Mouse (Mus musculus) erythroid progenitor cell, adult 5-6 weeks (primary cell): Measurements from ENCODE around the gene Gm26727. TPM values are rescaled to one million over a fixed set of nuclear protein-coding genes. Genes with fewer than 3 reads are reported as not detected.
"Not testable (repeated sequence)": the region's sequence is repeated elsewhere in the genome, so short reads cannot be mapped to it uniquely, and the experiment has no call there.

ENCODE experiments used
- ATAC-seq: replicated peaks from 2 replicates; pipeline ENCODE4 v1.8.0; 2016; ENCODE audit warnings: moderate number of reproducible peaks, mild to moderate bottlenecking, moderate TSS enrichment, inconsistent platforms; ENCODE audit not compliant: poor library complexity, low FRiP score, severe bottlenecking
- total RNA-seq, 2 experiments: library from RNA; stranded (forward) in 1 of 2; stranded (reverse) in 1 of 2; fragments of 150-400 nt in 1 of 2; fragments of 186-747, 209-891 nt in 1 of 2; gene quantifications; 2 replicates each; pipeline versions ENCODE4 v1.2.3 to v1.2.4; 2015 to 2017; ENCODE audit warnings: low replicate concordance in 2 of 2

Gene Gm26727
- total RNA-seq (2015; ENCODE audit: low replicate concordance) (not detected in 2 replicates), total RNA-seq (2017; ENCODE audit: low replicate concordance) (not detected in 2 replicates)

DNA sequence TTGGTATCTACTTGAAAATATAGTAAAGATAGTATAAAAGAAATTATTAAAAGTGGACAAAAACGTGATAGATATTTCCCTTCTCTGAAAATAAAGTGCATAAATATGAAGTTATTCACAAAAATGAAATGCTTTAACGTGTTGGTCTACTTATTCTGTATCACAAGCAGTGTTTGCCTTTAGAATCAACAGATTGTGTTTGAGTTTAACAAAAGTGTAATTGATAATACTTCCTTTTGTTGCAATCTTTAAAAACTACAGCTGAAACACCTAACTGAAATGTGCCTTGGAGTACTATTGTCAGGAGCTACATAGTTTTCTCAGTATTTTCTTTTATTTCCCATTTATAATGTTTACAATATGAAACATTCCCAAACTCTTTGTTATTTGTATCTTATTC lies at the start of gene Gm26727:
Gene Gm26727, minus strand, starts transcription at position 101 of the 400 bp plus-strand sequence.
- no peak for ATAC-seq

DNA sequence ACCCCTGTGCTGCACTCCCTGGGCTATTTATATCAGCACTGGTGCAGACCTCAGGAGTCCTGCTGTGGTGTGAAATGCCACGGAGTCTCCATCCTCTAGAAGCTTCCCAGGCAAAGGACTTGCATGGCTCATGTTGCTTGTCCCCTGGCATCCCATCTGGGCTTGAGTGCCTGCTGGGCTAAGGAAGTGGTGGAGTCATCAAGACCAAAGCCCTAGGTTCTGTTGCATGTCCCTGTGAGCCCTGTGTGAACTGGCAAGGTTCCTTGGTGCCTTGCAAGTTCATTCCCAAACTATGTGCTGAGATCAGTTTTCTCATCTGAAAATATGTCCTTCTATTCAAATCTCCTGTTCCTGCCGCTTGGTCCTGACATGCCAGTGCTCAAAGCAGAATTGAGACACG lies 48.1 kb upstream of the Gm26727 start:
- no peak for ATAC-seq

DNA sequence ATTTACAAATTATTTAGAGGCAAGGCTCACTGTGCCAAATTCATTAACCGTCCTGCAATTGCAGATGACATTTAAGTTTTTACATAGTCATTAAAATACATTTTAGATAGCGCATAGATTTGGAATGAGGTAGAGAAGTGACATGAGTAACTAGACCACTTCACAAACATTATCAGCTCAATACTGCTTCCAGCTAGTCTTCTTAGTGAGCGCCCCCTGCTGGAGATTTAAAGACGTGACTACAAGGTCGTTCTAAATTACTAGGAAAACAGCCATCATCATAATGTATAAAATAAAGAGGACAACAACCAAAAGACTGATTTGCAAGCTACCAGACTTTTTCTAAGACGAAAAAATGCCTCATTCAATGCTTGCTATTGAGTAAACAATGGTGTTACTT lies 44.8 kb upstream of the Gm26727 start:
- no peak for ATAC-seq

DNA sequence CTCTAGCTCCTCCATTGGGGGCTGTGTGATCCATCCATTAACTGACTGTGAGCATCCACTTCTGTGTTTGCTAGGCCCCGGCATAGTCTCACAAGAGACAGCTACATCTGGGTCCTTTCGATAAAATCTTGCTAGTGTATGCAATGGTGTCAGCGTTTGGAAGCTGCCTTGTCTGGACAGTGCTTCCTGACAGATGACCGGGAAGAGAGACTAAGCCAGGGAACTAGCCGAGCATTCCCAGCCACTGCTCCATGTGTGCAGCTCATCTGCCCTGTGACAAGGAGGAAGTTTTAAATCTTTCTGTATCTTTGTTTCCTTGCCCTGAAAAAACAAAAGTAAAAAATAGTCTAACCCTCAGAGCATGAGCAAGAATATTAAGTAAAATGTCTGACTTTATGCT lies 37.0 kb upstream of the Gm26727 start:
- ATAC-seq: not testable (repeated sequence)

DNA sequence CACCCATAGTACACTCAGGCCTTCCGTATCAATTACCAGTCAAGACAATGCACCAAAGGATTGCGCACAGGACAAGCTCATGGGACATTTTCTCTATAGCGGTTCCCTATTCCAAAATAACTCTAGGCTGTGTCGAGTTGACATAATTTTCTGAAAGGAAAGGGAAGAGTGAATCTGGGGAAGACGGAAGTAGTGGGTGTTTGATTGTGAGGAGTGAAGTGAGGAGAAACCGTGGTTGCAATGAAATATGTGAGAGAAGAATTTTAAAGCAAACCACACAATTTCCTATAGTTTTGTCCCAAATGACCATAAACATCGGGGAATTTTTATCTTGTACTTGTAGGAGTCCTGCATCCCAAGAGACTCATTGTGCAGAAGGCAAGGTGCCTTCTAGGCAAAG lies 34.1 kb upstream of the Gm26727 start:
- no peak for ATAC-seq

DNA sequence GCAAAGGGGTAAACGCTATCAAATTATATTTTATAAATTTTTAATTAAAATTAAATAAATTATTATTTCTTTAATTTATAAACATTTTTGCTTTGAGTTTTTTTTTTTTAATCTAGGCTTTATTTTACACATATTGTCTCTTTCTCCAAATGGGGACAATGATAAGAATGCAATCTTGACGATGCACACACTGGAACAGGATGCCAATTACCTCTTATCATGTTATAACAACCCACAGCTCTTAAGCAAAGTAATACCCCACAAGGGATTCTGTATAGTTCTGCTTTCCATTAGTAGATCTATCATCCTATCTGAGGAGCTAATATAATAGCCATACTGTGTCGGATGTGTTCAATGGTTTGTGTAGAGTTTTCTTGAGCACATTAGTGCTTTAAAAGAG lies 27.9 kb upstream of the Gm26727 start:
- no peak for ATAC-seq

DNA sequence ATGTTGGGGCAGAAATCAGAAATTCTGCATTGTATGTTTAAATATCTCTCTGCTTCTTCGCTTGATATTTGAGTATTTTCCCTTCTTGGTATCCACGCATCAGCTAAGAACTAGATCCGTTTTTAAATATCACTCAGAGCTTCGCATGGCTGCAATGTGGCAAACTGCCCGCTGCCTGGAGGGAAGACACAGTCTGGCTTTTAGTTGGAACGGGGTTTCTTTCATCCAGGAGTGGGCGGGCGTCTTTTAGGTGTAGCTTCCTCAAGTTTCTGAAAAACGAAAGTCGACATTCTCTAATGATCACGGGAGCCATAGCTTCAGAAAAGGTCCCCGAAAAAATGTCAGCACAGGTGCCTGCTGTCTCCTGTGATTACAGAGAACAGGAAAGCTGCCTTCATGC lies 14.2 kb upstream of the Gm26727 start:
- no peak for ATAC-seq

DNA sequence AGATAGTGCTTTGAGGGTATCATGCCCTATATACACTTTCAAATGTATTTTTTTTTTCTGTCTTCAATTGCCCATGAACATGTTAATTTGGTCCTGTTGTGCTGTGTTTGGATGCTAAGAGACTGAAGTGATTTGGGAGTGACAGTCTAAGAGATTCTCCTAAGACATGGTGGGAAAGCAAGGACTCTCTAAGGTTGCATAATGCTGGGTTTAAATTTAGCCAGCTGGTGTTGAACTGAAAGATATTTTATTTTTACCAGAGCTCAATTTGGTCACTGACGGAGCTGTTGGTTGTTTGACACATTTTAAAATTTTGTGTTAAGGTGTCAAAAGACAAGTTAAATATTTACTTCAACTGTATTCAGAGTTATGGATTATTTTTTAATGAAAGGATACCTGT lies 13.8 kb upstream of the Gm26727 start:
- ATAC-seq: no peak

DNA sequence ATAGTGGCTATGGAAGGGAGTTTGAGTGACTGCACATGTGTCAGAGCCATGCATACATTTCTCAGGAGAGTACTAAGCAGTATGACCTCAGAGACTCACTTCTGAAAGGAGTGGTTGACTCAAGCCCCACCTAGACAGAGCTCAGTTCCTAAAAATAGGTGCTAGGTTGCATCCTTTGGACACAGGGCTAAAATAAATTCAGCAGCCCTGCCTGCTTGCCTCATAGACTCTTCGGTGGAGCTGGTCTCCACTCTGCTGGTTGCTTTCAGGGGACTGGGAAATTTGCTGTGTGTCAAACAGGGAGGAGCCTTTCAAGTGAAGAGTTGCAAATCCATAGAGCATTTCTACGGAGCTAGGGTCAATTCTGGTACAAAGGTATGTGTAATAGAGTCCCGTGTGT lies 12.8 kb upstream of the Gm26727 start, which contains the start of gene Xirp2:
Gene Xirp2, plus strand, starts transcription at position 223 of the 400 bp plus-strand sequence.
- ATAC-seq: no peak

DNA sequence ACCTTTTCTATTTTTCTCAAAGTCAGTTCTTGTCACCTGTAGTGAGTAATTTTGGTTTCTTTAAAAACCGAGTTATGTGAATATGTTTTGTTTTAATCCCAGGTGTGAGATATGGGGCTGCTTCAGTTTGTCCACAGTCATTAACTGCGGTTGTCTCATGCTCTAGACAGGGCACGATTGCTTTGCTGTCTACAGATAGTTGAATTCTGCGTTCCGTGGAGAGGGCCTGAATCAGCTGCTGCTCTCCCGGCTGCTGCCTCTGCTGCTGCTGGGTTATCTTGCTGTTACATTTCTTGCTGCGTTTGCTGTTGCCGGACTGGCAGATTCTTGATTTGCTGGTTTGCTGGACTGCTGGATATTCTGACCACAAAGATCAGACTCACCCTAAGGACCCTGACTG lies 5.3 kb upstream of the Gm26727 start:
- ATAC-seq: no peak

DNA sequence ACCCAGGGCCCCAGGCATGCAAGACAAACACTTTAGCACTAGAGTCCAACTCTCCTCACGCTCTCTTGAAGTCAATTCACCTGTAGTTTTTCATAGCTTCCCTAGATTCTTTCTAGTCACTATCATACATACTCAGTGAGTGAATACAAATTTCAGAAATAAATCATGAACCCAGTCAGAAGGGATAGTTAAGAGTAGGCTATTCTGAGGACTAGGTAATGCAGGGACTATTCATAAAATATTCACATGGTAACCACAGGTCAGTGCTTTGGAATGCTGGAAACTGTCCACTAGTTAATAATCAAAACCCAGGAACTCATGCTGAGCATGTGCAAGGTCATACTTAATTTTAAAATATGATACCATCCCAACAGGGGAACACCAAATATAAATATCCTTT lies 10.2 kb downstream of the Gm26727 start:
- no peak for ATAC-seq

DNA sequence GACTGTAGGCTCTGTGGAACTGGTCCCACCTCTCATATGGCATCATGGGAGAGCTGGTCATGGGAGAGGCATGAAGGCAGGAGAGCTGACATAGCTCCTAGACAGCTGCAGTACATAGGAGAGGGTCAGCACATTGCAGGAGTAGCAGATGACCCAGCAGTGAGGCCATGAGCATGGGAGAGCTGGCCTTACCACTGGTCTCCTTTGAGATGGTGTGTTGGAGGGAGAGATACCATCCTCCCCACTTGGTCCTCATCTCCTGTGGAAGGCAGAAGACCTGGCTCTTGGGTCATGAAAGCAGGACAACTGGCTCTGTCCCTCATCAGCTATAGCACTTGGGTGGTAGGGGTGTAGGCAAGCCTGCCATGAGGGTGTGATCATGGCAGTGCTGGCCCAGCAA lies 12.1 kb downstream of the Gm26727 start:
- no peak for ATAC-seq

DNA sequence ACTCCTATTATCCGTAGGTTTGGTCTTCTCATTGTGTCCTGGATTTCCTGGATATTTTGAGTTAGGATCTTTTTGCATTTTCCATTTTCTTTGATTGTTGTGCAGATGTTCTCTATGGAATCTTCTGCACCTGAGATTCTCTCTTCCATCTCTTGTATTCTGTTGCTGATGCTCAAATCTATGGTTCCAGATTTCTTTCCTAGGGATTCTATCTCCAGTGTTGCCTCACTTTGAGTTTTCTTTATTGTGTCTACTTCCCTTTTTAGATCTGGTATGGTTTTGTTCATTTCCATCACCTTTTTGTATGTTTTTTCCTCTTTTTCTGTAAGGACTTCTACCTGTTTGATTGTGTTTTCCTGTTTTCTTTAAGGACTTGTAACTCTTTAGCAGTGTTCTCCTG lies 19.6 kb downstream of the Gm26727 start, which contains the start of gene Gm21830:
Gene Gm21830, plus strand, starts transcription at position 301 of the 400 bp plus-strand sequence.
- not testable (repeated sequence) for ATAC-seq

Other genes starting within 250 kb of the Gm26727 start
- gene Gm21830, start 19.5 kb downstream of the Gm26727 start, total RNA-seq (2015; ENCODE audit: low replicate concordance): not detected in 2 replicates
- gene Gm21830, start 19.5 kb downstream of the Gm26727 start, total RNA-seq (2017; ENCODE audit: low replicate concordance): not detected in 2 replicates
- not detected in 2 replicates for gene Xirp2, start 12.8 kb upstream of the Gm26727 start, total RNA-seq (2015; ENCODE audit: low replicate concordance)
- not detected in 2 replicates for gene Xirp2, start 12.8 kb upstream of the Gm26727 start, total RNA-seq (2017; ENCODE audit: low replicate concordance)
- not detected in 2 replicates for gene B3galt1, start 132.7 kb upstream of the Gm26727 start, total RNA-seq (2015; ENCODE audit: low replicate concordance)
- gene B3galt1, start 132.7 kb upstream of the Gm26727 start, total RNA-seq (2017; ENCODE audit: low replicate concordance): not detected in 2 replicates